23 mouse cellular contexts compared by ENCODE assay signal in genomic region chr9:7822758-7823157, GRCm38 (mm10). TPM values are rescaled to one million over a fixed set of nuclear protein-coding genes. Genes with fewer than 3 reads are reported as not detected.
A peak's percentile ranks its signal among the peaks of the same experiment; 100 is the strongest.
DNase-seq lines count a peak whose midpoint lies in the region; ATAC-seq and TF ChIP-seq lines count a peak whose summit lies in the region.
"Had no signal": no experiment of that assay in that cellular context is flagged by ENCODE, and none has a peak within 500 bp of the region (broad histone marks: within the 10 kb centered on the region; RNA-seq: fewer than 3 reads in every experiment).

No protein-coding gene starts in this region.

- no peaks in the 10 kb centered on the region for H3K27me3 ChIP-seq in hindbrain, postnatal 0 days (ENCODE audit: insufficient read depth, low read length)
- H3K27me3 ChIP-seq in hindbrain, embryonic 14.5 days (ENCODE audit: control insufficient read depth, insufficient read depth, low read length) = no peaks in the 10 kb centered on the region
- H3K27me3 ChIP-seq in limb, embryonic 11.5 days (ENCODE audit: control insufficient read depth, insufficient read depth, low read length) = no peaks in the 10 kb centered on the region
- H3K27me3 ChIP-seq in limb, embryonic 10.5 days (ENCODE audit: low read depth, poor library complexity, severe bottlenecking) = no peaks in the 10 kb centered on the region
- H3K27me3 ChIP-seq in MEL (ENCODE audit: control insufficient read depth in 1 of 2, insufficient read depth in 2 of 2, low read length in 2 of 2) = no peaks in the 10 kb centered on the region
- no peaks in the 10 kb centered on the region for H3K27me3 ChIP-seq in splenic B cell, adult 2 months (ENCODE audit: control insufficient read depth, insufficient read depth, low read length, poor library complexity, severe bottlenecking)
- H3K27me3 ChIP-seq: hindbrain, embryonic 15.5 days; neural tube, embryonic 12.5 days had no signal

- TF ChIP-seq EP300 in MEL (IDR thresholded peaks at IDR 0.05; ENCODE audit: low read depth in 1 of 2, low read length in 2 of 2) = no peak

- no peak for ATAC-seq in hindbrain, postnatal 0 days
- no peak for ATAC-seq in hindbrain, embryonic 14.5 days (ENCODE audit: low FRiP score)
- ATAC-seq in limb, embryonic 11.5 days (ENCODE audit: insufficient number of reproducible peaks, low FRiP score, low TSS enrichment, low read depth) = no peak

- H3K36me3 ChIP-seq in hindbrain, postnatal 0 days (ENCODE audit: insufficient read depth, low read length) = peaks cover 14% of the 10 kb centered on the region; the same call in 1 of the 2 replicates
- peaks cover 45% of the 10 kb centered on the region for H3K36me3 ChIP-seq in hindbrain, embryonic 14.5 days (replicated peaks; ENCODE audit: control insufficient read depth, insufficient read depth)
- H3K36me3 ChIP-seq in limb, embryonic 11.5 days (ENCODE audit: control insufficient read depth, insufficient read depth, low read length) = peaks cover 5% of the 10 kb centered on the region; the same call in 1 of the 2 replicates
- H3K36me3 ChIP-seq in limb, embryonic 10.5 days = peaks cover 84% of the 10 kb centered on the region
- peaks cover 6 to 39% of the 10 kb centered on the region in 2 experiments for H3K36me3 ChIP-seq in MEL (ENCODE audit: control insufficient read depth in 1 of 2, insufficient read depth in 2 of 2, low read length in 2 of 2)
- peaks cover 9% of the 10 kb centered on the region for H3K36me3 ChIP-seq in splenic B cell, adult 2 months (ENCODE audit: control insufficient read depth, insufficient read depth, low read length, poor library complexity, severe bottlenecking)

- peak; percentile 36 for TF ChIP-seq RAD21 in MEL (IDR thresholded peaks at IDR 0.05; ENCODE audit: low read depth, low read length)

- no peak overlapping the region for H3K27ac ChIP-seq in hindbrain, postnatal 0 days
- no peak overlapping the region for H3K27ac ChIP-seq in hindbrain, embryonic 14.5 days
- no peak overlapping the region for H3K27ac ChIP-seq in limb, embryonic 11.5 days (replicated peaks; ENCODE audit: low read depth, low read length)
- H3K27ac ChIP-seq in limb, embryonic 10.5 days = no peak overlapping the region
- H3K27ac ChIP-seq in MEL (ENCODE audit: control insufficient read depth, low read depth, low read length) = no peak overlapping the region
- H3K27ac ChIP-seq: forebrain, embryonic 10.5 days; heart, embryonic 10.5 days; hindbrain, embryonic 15.5 days; neural tube, embryonic 12.5 days had no signal

- H3K4me3 ChIP-seq in hindbrain, postnatal 0 days (ENCODE audit: low read length) = no peak overlapping the region
- no peak overlapping the region for H3K4me3 ChIP-seq in hindbrain, embryonic 14.5 days (replicated peaks; ENCODE audit: low read length)
- no peak overlapping the region for H3K4me3 ChIP-seq in limb, embryonic 11.5 days (ENCODE audit: low read depth, low read length)
- no peak overlapping the region for H3K4me3 ChIP-seq in limb, embryonic 10.5 days
- no peak overlapping the region for H3K4me3 ChIP-seq in MEL (ENCODE audit: control insufficient read depth in 1 of 2, insufficient read depth in 1 of 2, low read depth in 2 of 2, low read length in 2 of 2)
- H3K4me3 ChIP-seq: forebrain, embryonic 10.5 days; heart, embryonic 10.5 days; hindbrain, embryonic 15.5 days; neural tube, embryonic 12.5 days had no signal

- TF ChIP-seq POLR2A in MEL (IDR thresholded peaks at IDR 0.05; ENCODE audit: control insufficient read depth in 1 of 2, insufficient read depth in 1 of 2, low read depth in 1 of 2, low read length in 2 of 2, poor library complexity in 1 of 2) = no peak

- no peak overlapping the region for H3K9ac ChIP-seq in hindbrain, postnatal 0 days (replicated peaks; ENCODE audit: low read length)
- H3K9ac ChIP-seq in hindbrain, embryonic 14.5 days = no peak overlapping the region
- H3K9ac ChIP-seq in limb, embryonic 11.5 days (ENCODE audit: low read length) = no peak overlapping the region
- H3K9ac ChIP-seq in MEL (ENCODE audit: control insufficient read depth, low read depth, low read length, poor library complexity, severe bottlenecking) = no peak overlapping the region
- H3K9ac ChIP-seq: hindbrain, embryonic 15.5 days; neural tube, embryonic 12.5 days had no signal

- no peak overlapping the region for H3K4me2 ChIP-seq in hindbrain, postnatal 0 days (ENCODE audit: low read depth, low read length)
- H3K4me2 ChIP-seq in hindbrain, embryonic 14.5 days (replicated peaks) = no peak overlapping the region
- no peak overlapping the region for H3K4me2 ChIP-seq in limb, embryonic 11.5 days (ENCODE audit: low read depth, severe bottlenecking)
- H3K4me2 ChIP-seq: hindbrain, embryonic 15.5 days; neural tube, embryonic 12.5 days had no signal

- TF ChIP-seq CTCF in hindbrain, postnatal 0 days (IDR thresholded peaks at IDR 0.05; ENCODE audit: low read depth) = peak; percentile 22
- TF ChIP-seq CTCF in MEL (IDR thresholded peaks at IDR 0.05 in 2 of 3, conservative IDR thresholded peaks at IDR 0.05 in 1 of 3; ENCODE audit: control insufficient read depth in 1 of 3, insufficient read depth in 1 of 3, low read depth in 2 of 3, low read length in 3 of 3, poor library complexity in 1 of 3, severe bottlenecking in 1 of 3) = peak in 1 of 3 experiments; percentile 23; a peak in 2 of 6 replicates

- no peaks in the 10 kb centered on the region for H3K4me1 ChIP-seq in hindbrain, postnatal 0 days (ENCODE audit: insufficient read depth, low read length)
- H3K4me1 ChIP-seq in hindbrain, embryonic 14.5 days (replicated peaks; ENCODE audit: control insufficient read depth, insufficient read depth, low read length) = no peaks in the 10 kb centered on the region
- no peaks in the 10 kb centered on the region for H3K4me1 ChIP-seq in limb, embryonic 11.5 days (ENCODE audit: control insufficient read depth, insufficient read depth, low read length)
- H3K4me1 ChIP-seq in limb, embryonic 10.5 days = no peaks in the 10 kb centered on the region
- H3K4me1 ChIP-seq in MEL (ENCODE audit: control insufficient read depth in 1 of 2, insufficient read depth in 2 of 2, low read length in 2 of 2) = peaks cover 0 to 6% of the 10 kb centered on the region in 2 experiments; a peak in 2 of 4 replicates
- H3K4me1 ChIP-seq: forebrain, embryonic 10.5 days; heart, embryonic 10.5 days; hindbrain, embryonic 15.5 days; neural tube, embryonic 12.5 days had no signal

- WGBS in hindbrain, postnatal 0 days = 82% methylated on average over 3 of the region's 3 CpGs
- WGBS in hindbrain, embryonic 14.5 days = 89% methylated on average over 3 of the region's 3 CpGs
- WGBS in limb, embryonic 11.5 days = 84% methylated on average over 3 of the region's 3 CpGs
- 92% methylated on average over 3 of the region's 3 CpGs for WGBS in limb, embryonic 10.5 days

- DNase-seq in hindbrain, postnatal 0 days (ENCODE audit: low spot score) = no peak
- no peak for DNase-seq in hindbrain, embryonic 14.5 days (ENCODE audit: low spot score)
- DNase-seq in limb, embryonic 11.5 days (ENCODE audit: low spot score) = peak; percentile 11
- no peak for DNase-seq in limb, embryonic 10.5 days (ENCODE audit: low spot score)
- no peak for DNase-seq in MEL (ENCODE audit: low read depth, low spot score)
- peak; percentile 38 for DNase-seq in splenic B cell, adult 2 months (ENCODE audit: low read depth, low spot score)
- no peak for DNase-seq in left cerebral cortex, adult 8-10 months (ENCODE audit: low spot score in 2 of 2)
- DNase-seq: adrenal gland, postnatal 25 days; cerebellum, adult 11-12 months; cerebellum, postnatal 14 days; gastrocnemius, postnatal 25 days; heart, postnatal 14 days; kidney, adult 11 months; kidney, postnatal 4 days; liver; lung, adult 18-20 months; right cerebral cortex, adult 18-20 months; thymus, postnatal 14 days had no signal

- peaks cover 11% of the 10 kb centered on the region for H3K79me2 ChIP-seq in MEL (ENCODE audit: control insufficient read depth, insufficient read depth, low read length, poor library complexity)

- no peaks in the 10 kb centered on the region for H3K9me3 ChIP-seq in hindbrain, postnatal 0 days (ENCODE audit: low read length)
- no peaks in the 10 kb centered on the region for H3K9me3 ChIP-seq in hindbrain, embryonic 14.5 days (ENCODE audit: control insufficient read depth, low read length)
- H3K9me3 ChIP-seq in limb, embryonic 11.5 days (ENCODE audit: control insufficient read depth, low read length) = no peaks in the 10 kb centered on the region
- H3K9me3 ChIP-seq in limb, embryonic 10.5 days (replicated peaks) = no peaks in the 10 kb centered on the region
- H3K9me3 ChIP-seq in MEL (replicated peaks; ENCODE audit: insufficient read depth, low read length) = no peaks in the 10 kb centered on the region
- H3K9me3 ChIP-seq: forebrain, embryonic 10.5 days; G1E; heart, embryonic 10.5 days; hindbrain, embryonic 15.5 days; neural tube, embryonic 12.5 days had no signal

RNA-seq across cellular contexts. Expression of gene Birc2, which starts 14.1 kb away (rescaled TPM):
- 27.0 and 33.7 TPM in 2 replicates for total RNA-seq in hindbrain, postnatal 0 days (2014; rRNA removed)
- polyA plus RNA-seq in hindbrain, postnatal 0 days (2015; fragmentation: Nextera tagmentation; extraction: Ambion mirVana) = 28.8 and 29.5 TPM in 2 replicates
- polyA plus RNA-seq in hindbrain, embryonic 14.5 days (2014; fragmentation: Nextera tagmentation; extraction: Ambion mirVana) = 47.7 and 48.9 TPM in 2 replicates
- 42.7 and 42.8 TPM in 2 replicates for polyA plus RNA-seq in limb, embryonic 11.5 days (2014; fragmentation: Nextera tagmentation; extraction: Ambion mirVana)
- 26.8 and 37.6 TPM in 2 replicates for polyA plus RNA-seq in limb, embryonic 10.5 days (2016; fragmentation: Nextera tagmentation; extraction: Ambion mirVana)
- 29.6 TPM in 2 replicates for total RNA-seq in MEL (2012; rRNA removed)
- 10 to 100 TPM in 1 of 2 experiments, not detected in 1; 33.0 TPM for polyA plus RNA-seq in MEL (2012; ENCODE audit: insufficient read depth in 1 of 2, insufficient read length in 2 of 2, low read depth in 1 of 2, low replicate concordance in 2 of 2, missing spikeins in 1 of 2)
- total RNA-seq in left cerebral cortex, adult 8-10 months (2022) = 10 to 100 TPM; 31.2 to 35.3 (median 35.1) TPM

RNA-seq across cellular contexts. Expression of gene Birc3, which starts 50.2 kb away (rescaled TPM):
- 3.5 and 4.0 TPM in 2 replicates for total RNA-seq in hindbrain, postnatal 0 days (2014; rRNA removed)
- polyA plus RNA-seq in hindbrain, postnatal 0 days (2015; fragmentation: Nextera tagmentation; extraction: Ambion mirVana) = 1.4 and 1.5 TPM in 2 replicates
- 1.7 and 2.7 TPM in 2 replicates for polyA plus RNA-seq in hindbrain, embryonic 14.5 days (2014; fragmentation: Nextera tagmentation; extraction: Ambion mirVana)
- 5.9 and 8.9 TPM in 2 replicates for polyA plus RNA-seq in limb, embryonic 11.5 days (2014; fragmentation: Nextera tagmentation; extraction: Ambion mirVana)
- 7.4 and 8.2 TPM in 2 replicates for polyA plus RNA-seq in limb, embryonic 10.5 days (2016; fragmentation: Nextera tagmentation; extraction: Ambion mirVana)
- 11.6 and 15.9 TPM in 2 replicates for total RNA-seq in MEL (2012; rRNA removed)
- 10 to 100 TPM in 1 of 2 experiments, not detected in 1; 26.5 TPM for polyA plus RNA-seq in MEL (2012; ENCODE audit: insufficient read depth in 1 of 2, insufficient read length in 2 of 2, low read depth in 1 of 2, low replicate concordance in 2 of 2, missing spikeins in 1 of 2)
- total RNA-seq in left cerebral cortex, adult 8-10 months (2022) = 1 to 10 TPM; 1.9 to 4.3 (median 3.3) TPM

RNA-seq across cellular contexts. Expression of gene Tmem123, which starts 58.9 kb away (rescaled TPM):
- total RNA-seq in hindbrain, postnatal 0 days (2014; rRNA removed) = 20.9 and 24.7 TPM in 2 replicates
- polyA plus RNA-seq in hindbrain, postnatal 0 days (2015; fragmentation: Nextera tagmentation; extraction: Ambion mirVana) = 18.8 and 18.9 TPM in 2 replicates
- polyA plus RNA-seq in hindbrain, embryonic 14.5 days (2014; fragmentation: Nextera tagmentation; extraction: Ambion mirVana) = 25.6 and 28.3 TPM in 2 replicates
- polyA plus RNA-seq in limb, embryonic 11.5 days (2014; fragmentation: Nextera tagmentation; extraction: Ambion mirVana) = 92.6 and 95.8 TPM in 2 replicates
- polyA plus RNA-seq in limb, embryonic 10.5 days (2016; fragmentation: Nextera tagmentation; extraction: Ambion mirVana) = 89.2 and 90.5 TPM in 2 replicates
- total RNA-seq in MEL (2012; rRNA removed) = 40.1 and 43.5 TPM in 2 replicates
- 10 to 100 TPM in 1 of 2 experiments, not detected in 1; 88.8 TPM for polyA plus RNA-seq in MEL (2012; ENCODE audit: insufficient read depth in 1 of 2, insufficient read length in 2 of 2, low read depth in 1 of 2, low replicate concordance in 2 of 2, missing spikeins in 1 of 2)
- 10 to 100 TPM; 11.6 to 12.5 (median 11.7) TPM for total RNA-seq in left cerebral cortex, adult 8-10 months (2022)

Comparison
In these comparisons a context has a peak if more than half of its experiments do, and no peak if none do; other contexts are left out.
1. DNase-seq: peak in limb, embryonic 11.5 days (single experiment) and splenic B cell, adult 2 months (single experiment); none in hindbrain, postnatal 0 days (single experiment), hindbrain, embryonic 14.5 days (single experiment), limb, embryonic 10.5 days (single experiment), MEL (single experiment) and left cerebral cortex, adult 8-10 months (0 of 2).